Mouse (Mus musculus): ENCODE results near the gene Tiam1.

The Tiam1 gene

DNA sequence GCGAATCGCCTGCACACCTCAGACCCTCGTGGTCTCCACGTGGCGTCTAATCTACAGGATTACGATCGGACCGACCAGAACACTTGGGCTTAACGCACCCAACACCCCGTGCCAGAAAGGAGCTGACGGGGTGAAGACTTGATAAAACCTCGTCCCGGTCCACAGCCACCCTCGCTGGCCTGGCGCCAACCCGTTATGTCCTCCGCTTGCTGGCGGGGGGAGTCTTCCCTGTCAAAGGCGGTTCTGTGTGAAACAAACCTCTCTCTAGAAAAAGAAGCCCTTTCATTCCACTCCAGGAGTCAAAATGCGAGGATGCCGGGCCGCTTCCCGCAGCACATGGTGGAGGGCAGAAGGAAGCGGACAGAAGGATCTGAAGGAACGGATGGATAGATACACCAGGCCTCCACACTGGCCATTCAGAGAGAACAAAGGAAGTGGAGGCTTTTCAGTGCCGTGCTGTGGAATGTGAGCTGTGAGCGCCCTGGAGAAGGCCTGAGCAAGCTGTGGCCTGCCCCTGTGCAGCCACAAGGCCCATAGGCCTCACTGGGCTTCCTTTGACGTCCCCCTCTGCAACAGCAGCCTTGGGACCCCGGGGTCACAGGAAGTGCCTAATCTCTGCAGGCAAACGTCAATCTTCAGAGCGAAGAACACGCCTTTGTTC is 131.9 kb downstream of the Tiam1 start:
- DNase-seq (ENCODE audit: extremely low read depth, insufficient read length, low spot score) = no peak

DNA sequence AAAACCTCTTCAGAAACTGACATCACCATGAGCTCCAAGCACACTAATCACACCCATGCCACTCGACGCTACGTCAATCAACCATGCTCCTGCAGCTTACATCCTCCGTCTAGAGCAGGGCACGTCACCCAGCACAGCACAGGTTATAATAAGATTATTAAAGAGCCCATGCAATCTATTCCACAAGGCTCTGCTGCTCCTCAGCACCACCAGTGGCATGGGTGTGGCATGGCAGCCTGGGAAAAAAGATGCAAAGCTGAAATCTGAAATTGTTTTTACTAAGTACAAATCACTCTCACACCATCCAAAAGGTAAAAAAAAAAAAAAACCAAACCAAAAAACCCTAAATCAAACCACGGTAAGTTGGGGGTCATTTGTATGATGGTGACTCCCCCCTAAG is 135.1 kb downstream of the Tiam1 start:
- DNase-seq (ENCODE audit: extremely low read depth, insufficient read length, low spot score) = no peak

- no peak for DNase-seq (ENCODE audit: extremely low read depth, insufficient read length, low spot score)
These were observed 136.1 kb downstream of the Tiam1 start for GRCm38 (mm10) chr16:90007391-90007977.

GRCm38 (mm10) chr16:90003556-90003955 is 140.0 kb downstream of the Tiam1 start:
- DNase-seq (ENCODE audit: extremely low read depth, insufficient read length, low spot score) = no peak

- DNase-seq (ENCODE audit: extremely low read depth, insufficient read length, low spot score) = no peak
These were observed 148.4 kb downstream of the Tiam1 start for GRCm38 (mm10) chr16:89995155-89995554.

DNA sequence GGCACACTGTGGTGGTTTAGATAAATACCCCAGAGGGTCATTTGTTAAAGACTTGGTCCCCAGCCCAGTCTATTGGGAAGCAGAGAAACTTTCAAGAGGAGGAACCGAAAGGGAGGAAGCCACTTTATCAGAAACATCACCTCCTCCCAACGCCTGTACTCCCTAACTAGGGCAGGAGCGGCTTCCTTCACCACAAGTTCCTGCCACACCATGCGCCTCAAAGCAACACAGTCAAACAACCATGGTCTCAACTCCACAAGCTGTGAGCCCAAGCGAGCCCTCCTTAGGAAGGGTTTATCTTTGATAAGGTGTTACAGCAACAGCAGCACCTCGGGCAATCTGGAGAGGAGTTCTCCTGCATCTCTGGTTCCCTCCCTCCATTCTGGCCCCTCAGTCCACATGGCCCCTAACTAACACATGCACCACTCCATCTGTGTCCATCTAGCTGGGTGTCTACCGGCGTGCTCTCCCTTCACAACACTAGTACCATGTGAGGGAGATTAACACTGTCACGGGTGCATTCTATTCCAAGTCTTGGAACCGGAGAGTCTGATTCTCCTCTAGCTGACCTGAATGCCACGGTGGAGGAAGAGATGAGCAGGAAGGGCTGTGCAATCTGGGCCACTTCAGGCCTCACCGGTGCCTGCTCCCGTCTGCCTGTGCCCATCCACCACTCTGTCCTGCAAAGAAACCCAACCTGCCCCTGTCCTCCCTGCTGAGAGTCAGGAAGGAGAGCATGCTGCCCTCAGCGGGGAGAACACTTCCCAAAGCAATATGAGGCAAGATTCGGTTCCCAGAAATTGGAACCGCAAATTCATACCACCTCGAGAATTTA is 149.4 kb downstream of the Tiam1 start:
- DNase-seq (ENCODE audit: extremely low read depth, insufficient read length, low spot score) = no peak

GRCm38 (mm10) chr16:89993506-89993905 is 150.1 kb downstream of the Tiam1 start:
- DNase-seq (ENCODE audit: extremely low read depth, insufficient read length, low spot score) = no peak

GRCm38 (mm10) chr16:89991701-89992152 is 151.8 kb downstream of the Tiam1 start:
- no peak for DNase-seq (ENCODE audit: extremely low read depth, insufficient read length, low spot score)

DNA sequence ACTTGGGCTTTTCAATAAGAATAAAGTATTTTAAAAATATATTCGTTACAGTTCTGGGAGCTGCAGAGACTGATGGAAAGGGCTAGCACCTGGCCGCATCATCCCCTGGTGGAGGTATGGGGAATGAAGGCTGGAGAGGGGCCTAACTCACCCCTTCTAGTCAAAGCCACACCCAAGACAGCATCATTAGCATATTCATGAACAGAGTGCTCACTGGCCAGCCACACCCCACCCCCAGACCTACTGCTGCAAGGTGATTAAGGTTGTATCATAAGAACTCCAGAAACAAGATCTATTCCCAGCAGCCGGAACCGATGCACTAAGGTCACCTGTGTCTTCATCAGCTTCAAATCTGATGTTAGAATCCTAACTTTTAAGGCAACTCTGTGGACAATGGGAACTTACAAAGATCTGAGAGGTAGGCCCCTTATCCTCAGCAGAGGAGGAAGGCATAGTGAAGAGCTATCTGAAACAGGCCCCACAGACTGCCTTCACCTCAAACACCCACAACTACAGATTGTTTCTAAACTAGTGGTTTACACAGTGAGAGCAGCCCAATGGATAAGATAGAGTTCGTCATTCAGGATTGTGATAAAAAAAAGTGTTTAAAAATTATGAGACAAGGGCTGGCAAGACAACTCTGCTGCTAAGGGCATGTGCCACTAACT is 153.1 kb downstream of the Tiam1 start:
- DNase-seq (ENCODE audit: extremely low read depth, insufficient read length, low spot score) = no peak

GRCm38 (mm10) chr16:89989816-89990215 is 153.8 kb downstream of the Tiam1 start:
- DNase-seq (ENCODE audit: extremely low read depth, insufficient read length, low spot score) = no peak

DNA sequence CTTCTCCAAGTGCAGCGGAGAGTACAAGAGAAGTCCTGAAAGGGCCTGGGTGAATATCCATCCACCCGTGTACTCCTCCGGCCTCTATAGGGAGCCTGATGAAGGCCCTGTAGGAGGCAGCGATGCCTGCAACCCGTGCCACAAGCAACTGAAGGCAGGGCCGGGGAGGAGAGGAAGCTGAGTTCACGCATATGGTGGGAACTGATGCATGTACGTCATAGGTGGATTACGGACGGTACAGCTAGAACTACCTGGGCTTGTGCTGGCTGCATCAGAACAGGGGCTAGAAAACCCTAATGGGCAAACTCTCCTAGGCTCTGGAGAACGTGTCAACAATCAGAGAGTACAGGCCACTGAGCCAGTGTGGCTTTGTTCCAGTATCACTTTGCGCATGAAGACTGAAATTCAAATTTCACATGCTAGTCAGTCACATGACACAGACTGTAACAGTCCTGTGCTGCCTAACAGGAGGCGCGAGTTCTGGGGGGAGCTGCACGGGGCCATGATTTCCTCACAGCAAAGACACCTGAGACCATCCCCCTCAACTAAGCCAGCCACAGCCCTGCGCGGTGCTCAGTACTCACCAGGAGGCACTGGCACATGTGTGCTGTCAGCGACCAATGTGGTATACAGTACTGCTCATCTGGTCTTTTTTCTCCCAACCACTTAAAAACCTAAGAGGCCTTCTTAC is 156.8 kb downstream of the Tiam1 start:
- DNase-seq (ENCODE audit: extremely low read depth, insufficient read length, low spot score) = no peak

- peak; percentile 47 for DNase-seq (ENCODE audit: extremely low read depth, insufficient read length, low spot score)
These were observed 157.7 kb downstream of the Tiam1 start for GRCm38 (mm10) chr16:89985702-89986481.

- peak; percentile 28 for DNase-seq (ENCODE audit: extremely low read depth, insufficient read length, low spot score)
These were observed 163.4 kb downstream of the Tiam1 start for GRCm38 (mm10) chr16:89980075-89980744.

- DNase-seq (ENCODE audit: extremely low read depth, insufficient read length, low spot score) = peak; percentile 58
These were observed 168.1 kb downstream of the Tiam1 start for GRCm38 (mm10) chr16:89975441-89975840.

DNA sequence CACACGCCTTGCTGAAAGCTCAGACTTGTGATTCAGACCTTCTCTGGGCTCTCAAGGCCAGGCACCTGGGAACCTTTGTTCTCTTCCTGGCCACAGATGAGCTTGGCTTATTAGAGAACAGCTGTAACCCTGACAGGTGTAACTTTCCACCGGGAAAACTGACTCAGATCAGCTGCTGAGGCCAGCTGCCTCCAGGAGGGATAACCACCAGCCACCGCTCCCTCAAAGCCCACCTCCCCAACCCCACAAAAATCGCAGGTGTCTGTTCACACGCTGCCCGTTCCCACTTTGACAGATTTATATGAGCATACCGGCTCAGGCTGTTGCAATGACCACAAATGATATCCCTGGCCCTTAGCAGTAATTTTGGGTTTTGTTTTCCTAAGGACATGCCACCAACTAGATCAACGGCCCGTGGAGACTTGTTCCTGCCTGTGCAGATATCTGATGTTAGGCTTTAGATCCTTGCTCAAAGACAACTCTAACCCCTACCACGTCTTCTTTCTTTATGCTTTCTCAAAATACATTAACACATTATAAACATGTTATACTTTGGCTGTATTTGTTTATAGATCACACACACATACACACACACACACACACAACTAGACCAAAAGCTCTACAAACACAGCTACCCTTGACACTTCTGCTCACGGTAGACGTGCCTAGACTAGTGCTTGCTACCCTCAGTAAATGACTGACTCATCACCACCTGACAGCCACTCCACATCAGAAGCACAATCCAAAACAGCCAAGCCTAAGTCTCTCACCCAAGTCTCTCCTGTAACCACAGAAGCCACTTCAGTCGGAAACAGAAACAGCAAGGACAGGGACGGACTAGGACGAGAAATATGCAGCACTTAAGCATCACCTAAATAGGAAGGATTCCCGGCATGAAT is 169.5 kb downstream of the Tiam1 start:
- peak; percentile 35 for DNase-seq (ENCODE audit: extremely low read depth, insufficient read length, low spot score)

DNA sequence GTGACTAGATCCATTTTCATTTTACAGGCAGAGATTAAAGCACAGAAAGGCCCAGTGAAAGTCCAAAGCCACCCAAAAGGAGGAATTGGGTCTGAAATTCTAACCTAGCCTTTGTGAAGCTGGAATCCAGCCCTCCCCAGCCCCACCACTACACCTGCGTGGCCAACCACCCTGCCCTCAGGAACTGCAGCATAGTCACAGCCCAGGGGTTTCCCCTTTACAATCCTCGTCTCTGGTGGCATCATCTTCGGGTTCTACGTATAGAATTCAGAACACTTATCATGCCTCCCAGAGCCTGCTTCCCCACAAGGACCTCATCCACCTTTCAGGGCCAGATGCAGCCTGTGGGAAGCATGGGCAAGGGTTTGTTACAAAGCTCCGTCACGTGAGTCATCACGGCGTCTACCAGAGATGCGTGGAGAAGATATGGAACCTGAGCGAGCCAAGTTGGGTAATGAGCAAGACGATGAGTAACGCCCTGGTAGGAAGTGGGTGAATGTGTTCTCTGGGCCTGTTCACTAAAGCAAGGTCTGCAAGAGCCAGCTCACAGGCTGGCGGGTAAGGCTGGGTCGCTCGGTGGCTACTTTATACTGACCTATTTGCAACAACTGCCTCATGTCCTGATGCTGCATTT is 170.6 kb downstream of the Tiam1 start:
- DNase-seq (ENCODE audit: extremely low read depth, insufficient read length, low spot score) = peak; percentile 71

DNA sequence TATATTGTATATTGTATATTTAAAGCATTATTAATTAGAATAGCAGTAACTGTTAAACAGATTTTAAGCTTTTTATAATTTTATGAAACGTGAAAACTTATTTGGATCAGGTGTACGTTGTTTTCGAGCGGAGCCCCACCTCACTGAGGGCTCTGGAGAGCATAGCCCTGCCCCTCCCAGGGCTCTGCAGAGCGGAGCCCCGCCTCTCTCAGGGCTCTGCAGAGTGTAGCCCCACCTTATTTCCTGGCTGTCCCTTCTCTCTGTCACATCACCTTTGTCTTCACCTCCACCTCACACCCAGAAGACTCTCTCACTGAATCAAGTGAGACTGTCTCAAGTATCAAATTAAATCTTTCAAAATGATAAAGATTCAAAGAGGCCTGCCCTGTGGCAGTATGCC is 171.6 kb downstream of the Tiam1 start:
- DNase-seq (ENCODE audit: extremely low read depth, insufficient read length, low spot score) = no peak

DNA sequence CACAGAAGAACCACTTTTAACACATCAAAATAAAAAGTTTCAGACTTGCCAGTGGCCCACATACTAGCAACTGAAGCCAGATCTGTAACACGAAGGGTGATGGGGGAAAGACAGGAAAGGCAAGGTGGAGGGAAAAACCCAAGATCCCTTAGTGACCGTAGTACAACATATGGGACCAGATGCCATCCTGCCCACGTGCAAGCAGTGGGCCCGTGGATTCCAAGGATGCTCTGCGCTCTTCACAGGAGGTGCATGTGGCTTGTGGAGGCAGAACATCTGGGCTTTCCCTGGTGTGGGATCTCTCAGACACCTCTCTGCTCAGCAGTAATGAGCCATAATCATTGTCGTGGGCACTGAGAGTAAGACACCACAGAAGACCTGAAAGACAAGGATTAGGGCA is 175.5 kb downstream of the Tiam1 start:
- no peak for DNase-seq (ENCODE audit: extremely low read depth, insufficient read length, low spot score)
